Mouse (Mus musculus) bone marrow macrophage, adult 2 months (primary cell): ENCODE data around the gene Bcan. TPM values are rescaled to one million over a fixed set of nuclear protein-coding genes. Genes with fewer than 3 reads are reported as not detected.
A peak's percentile ranks its signal among the peaks of the same experiment; 100 is the strongest.

ENCODE experiments used
- H3K27ac ChIP-seq: 2 replicates; pipeline ENCODE4 v1.5.1; 2012; ENCODE audit warnings: low read depth, low read length; ENCODE audit not compliant: insufficient read depth
- H3K4me1 ChIP-seq: 2 replicates; pipeline ENCODE4 v1.6.1; 2012; ENCODE audit warnings: low read length; ENCODE audit not compliant: control insufficient read depth, insufficient read depth
- H3K4me3 ChIP-seq: 2 replicates; pipeline ENCODE4 v1.5.1; 2012; ENCODE audit warnings: mild to moderate bottlenecking, low read length, moderate library complexity; ENCODE audit not compliant: insufficient read depth
- CTCF ChIP-seq: IDR thresholded peaks from 2 replicates; pipeline ENCODE4 v1.5.1; 2012; ENCODE audit warnings: low read depth, mild to moderate bottlenecking, low read length, moderate library complexity
- POLR2A ChIP-seq: IDR thresholded peaks from 2 replicates; pipeline ENCODE4 v1.6.1; 2012; ENCODE audit warnings: mild to moderate bottlenecking, low read depth, low read length, borderline replicate concordance
- polyA plus RNA-seq: library from polyadenylated mRNA; stranded (reverse); fragments of >200 nt; gene quantifications from 2 replicates; pipeline ENCODE4 v1.2.4, GENCODE M21; 2012; ENCODE audit not compliant: missing spikeins, insufficient read depth, insufficient read length

Bcan gene
- polyA plus RNA-seq, 1 experiment, result not detected

DNA sequence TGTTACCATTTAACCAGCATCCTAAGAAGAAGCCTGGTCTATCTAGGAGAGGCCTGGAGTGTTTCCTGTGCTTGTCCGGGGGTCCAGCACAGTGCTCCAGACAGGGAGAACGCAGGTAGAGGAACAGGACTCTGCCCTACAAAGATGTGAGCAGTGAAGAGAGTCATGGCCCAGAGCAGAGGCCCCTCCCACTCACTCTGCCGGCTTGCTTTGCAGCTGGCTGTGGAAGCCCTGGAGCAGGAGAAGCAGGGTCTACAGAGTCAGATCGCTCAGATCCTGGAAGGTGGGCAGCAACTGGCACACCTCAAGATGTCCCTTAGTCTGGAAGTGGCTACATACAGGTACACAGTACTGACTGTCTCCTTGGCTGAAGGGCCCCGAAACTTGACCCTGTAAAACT lies 27.3 kb downstream of the Bcan start:
- no peak for TF ChIP-seq POLR2A
- no peak for TF ChIP-seq CTCF

DNA sequence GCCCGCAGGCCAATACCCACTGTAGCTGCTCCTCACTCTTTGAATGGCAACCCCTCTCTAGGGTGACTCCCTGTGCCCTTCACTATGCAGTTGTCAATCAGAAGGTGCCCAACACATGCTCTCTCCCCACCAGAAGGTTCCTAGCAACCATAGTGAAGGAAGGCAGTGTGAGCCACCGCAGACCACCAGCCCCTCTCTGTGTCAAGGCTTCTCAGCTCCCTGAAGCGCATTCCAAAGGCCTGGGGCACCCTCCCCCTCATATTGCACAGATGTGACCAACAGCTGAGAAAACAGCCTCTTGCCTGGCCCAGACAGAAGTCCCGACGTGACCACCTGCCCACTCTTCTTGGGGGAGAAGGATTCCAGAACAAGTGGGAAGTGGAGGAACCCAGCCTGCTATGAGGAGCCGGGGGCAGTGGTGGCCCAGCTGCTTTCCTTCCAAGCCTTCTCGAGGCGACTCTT lies 27.8 kb downstream of the Bcan start:
- no peak overlapping the region for H3K27ac ChIP-seq
- TF ChIP-seq CTCF (no peak), POLR2A (no peak)
- H3K4me3 ChIP-seq, result 0 out of 2 replicates have a peak overlapping the region, but pooled peaks have one; percentile 41
- H3K4me1 ChIP-seq, result no peaks in the 10 kb centered on the region

More for the DNA sequence above, 27.3 kb downstream of the Bcan start:
- Histone ChIP-seq H3K4me1 (no peaks in the 10 kb centered on the region), H3K4me3 (no peak overlapping the region), H3K27ac (no peak overlapping the region)

DNA sequence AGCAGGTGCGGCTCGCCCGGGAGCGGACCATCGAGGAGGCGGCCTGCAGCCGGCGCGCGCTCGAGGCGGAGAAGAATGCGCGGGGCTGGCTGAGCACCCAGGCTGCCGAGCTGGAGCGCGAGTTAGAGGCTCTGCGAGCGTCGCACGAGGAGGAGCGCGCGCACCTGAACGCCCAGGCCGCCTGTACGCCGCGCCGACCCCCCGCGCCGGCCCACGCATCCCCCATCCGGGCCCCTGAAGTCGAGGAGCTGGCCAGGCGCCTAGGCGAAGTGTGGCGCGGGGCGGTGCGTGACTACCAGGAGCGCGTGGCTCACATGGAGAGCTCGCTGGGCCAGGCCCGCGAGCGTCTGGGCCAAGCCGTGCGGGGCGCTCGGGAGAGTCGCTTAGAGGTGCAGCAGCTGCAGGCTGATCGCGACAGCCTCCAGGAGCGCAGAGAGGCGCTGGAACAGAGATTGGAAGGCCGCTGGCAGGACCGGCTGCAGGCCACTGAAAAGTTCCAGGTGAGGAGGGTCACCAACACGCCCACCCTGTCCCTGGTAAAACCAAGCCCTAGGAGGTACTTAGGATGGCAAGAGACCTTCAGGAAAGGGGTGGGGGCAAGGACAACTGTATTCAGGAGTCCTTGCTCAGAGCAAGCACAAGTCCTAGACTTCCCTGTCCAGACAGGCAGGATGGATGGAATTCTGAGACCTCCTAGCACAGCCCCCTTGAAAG lies 28.4 kb downstream of the Bcan start:
- no peak for TF ChIP-seq CTCF
- no peak for TF ChIP-seq POLR2A
- Histone ChIP-seq H3K4me3 (peak overlapping the region; percentile 41), H3K4me1 (no peaks in the 10 kb centered on the region), H3K27ac (no peak overlapping the region)

DNA sequence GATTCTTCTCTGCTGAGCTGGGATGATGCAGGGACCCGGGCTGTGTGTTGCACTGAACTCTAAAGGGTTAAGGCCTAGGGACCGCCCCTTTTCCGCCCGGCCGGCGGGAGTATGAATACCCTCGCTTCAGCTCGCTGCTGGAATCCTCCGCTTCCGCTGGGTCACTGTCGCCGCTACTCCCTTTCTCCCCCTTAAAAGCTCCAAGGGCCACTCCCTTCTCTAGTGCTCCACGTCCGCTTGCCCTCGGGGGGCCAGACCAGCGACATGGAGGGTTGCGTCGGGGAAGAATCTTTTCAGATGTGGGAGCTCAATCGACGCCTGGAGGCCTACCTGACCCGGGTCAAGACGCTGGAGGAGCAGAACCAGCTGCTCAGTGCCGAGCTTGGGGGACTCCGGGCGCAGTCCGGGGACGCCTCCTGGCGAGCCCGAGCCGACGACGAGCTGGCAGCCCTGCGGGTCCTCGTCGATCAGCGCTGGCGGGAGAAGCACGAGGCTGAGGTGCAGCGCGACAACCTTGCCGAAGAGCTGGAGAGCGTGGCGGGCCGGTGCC lies 29.0 kb downstream of the Bcan start, which contains the start of gene Nes:
TSS of gene Nes (plus strand) at position 140 of the 550 bp plus-strand sequence.
- H3K4me3 ChIP-seq, result peak within 1 kb of the TSS; percentile 41

DNA sequence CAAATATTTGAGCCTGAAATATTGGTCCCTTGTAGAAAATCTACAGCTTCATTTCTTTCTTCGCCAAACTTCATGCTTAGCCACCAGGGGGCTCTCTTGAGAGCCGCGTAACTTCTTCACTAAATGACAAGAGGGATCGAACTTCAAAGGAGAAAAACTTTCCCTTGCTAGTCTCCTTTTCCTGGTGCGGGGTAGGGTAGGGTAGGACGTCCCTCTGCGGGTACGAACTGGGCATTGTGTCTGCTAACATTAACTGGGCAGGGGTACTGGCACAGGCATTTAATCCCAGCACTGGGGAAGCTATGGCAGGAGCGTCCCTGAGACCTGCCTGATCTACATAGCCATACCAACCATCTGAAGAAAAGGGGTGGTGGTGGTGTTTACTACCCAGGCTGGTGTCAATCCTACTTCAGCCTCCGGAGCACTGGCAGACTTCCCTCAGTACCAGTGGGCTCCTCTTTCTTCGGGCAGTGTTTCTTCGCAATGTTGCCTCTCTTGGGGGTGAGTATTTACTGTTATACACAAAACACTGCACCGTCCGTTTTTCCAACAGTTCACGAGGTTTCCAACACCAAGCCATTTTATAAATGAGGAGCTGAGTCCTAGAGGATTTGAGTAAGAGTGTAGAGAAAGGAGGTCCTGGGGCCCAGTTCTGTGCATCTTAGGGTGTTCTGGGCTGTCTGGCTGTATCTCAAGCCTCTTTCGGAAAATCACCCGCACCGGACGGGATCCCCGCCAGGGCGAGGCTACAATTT lies 29.7 kb downstream of the Bcan start:
- no peaks in the 10 kb centered on the region for H3K4me1 ChIP-seq
- no peak for TF ChIP-seq CTCF
- H3K4me3 ChIP-seq, result peak overlapping the region; percentile 41
- H3K27ac ChIP-seq, result no peak overlapping the region

More for the DNA sequence above, 29.0 kb downstream of the Bcan start, which contains the start of gene Nes:
- Histone ChIP-seq H3K4me1 (no peaks in the 10 kb centered on the region), H3K27ac (no peak within 1 kb of the TSS)
- TF ChIP-seq POLR2A (no peak), CTCF (no peak)

DNA sequence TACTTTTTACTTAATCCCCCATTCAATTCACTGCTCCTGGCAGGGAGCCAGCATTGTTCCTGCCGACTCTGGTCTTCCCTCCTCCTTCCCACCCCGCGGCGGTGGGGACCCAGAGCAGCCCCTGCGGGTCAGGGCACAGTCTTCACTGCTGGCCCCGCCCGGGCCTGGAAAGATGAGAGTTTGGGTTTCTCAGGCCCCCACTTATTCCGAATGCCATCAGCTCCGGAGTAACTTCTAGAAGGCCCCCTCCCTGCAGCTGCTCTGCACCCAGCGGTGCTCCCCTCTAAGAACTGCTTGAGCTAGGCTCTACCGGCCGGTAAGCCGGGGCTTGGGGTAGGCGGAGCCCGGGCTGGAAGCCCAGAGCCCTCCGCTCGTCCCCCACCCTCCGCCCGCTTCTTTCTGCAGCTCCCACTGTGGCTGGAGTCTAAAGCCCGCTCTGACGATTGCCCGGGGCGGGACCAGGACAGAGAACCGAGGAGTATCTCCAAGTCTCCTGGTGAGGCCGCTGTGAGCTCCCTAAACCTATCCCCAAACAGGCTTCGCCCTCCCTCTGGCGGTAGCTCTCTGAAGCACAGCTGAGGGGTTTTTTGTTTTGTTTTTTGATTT lies 39.3 kb downstream of the Bcan start:
- peak overlapping the region; percentile 51 for H3K4me3 ChIP-seq
- peak; percentile 70 for TF ChIP-seq CTCF
- TF ChIP-seq POLR2A, result no peak
- H3K27ac ChIP-seq, result no peak overlapping the region
- H3K4me1 ChIP-seq, result peaks cover 2% of the 10 kb centered on the region; the same call in 1 of the 2 replicates

DNA sequence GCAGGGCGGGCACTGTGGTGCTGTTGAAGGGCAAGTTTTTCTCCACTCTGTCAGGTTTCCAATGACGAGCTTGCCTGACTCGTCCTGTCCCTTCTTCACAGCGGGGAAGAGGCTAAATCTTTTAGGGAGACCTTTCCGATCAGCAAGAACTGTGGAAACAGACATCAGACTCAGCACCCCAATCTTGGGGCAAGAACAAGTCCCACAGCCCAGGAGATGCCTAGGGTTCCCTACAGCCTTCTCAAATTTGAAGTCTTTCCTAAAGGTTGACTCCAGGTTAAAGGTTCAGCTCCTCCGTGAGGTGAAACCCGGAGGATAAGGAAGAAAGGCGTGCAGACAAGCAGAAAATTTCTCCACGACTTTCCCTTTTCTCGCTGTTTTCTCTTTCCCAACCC lies 39.8 kb downstream of the Bcan start:
- Histone ChIP-seq H3K27ac (no peak overlapping the region), H3K4me3 (peak overlapping the region; percentile 51), H3K4me1 (peaks cover 2% of the 10 kb centered on the region; the same call in 1 of the 2 replicates)
- TF ChIP-seq POLR2A (no peak), CTCF (no peak)

DNA sequence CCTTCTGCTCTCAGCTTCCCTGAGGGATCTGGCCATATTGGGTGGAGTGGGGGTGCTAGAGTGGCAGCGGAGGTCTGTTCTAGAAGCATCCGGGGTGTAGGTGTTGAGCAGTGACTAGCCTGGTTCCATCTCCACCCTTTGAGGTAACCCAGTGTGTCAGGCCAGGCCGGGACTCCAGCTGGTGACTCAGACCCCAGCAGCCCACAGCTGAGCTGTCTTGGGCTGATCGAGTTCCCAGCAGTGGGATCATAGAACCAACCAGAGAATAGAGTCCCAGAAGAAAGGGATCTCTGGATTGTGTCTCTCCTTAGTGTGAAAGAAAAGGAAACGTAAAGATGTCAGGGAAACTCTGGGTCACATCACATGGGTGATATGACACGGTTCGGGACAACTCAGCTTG lies 40.7 kb downstream of the Bcan start:
- H3K27ac ChIP-seq, result no peak overlapping the region
- H3K4me3 ChIP-seq, result no peak overlapping the region
- peaks cover 2% of the 10 kb centered on the region; the same call in 1 of the 2 replicates for H3K4me1 ChIP-seq
- no peak for TF ChIP-seq POLR2A
- no peak for TF ChIP-seq CTCF

DNA sequence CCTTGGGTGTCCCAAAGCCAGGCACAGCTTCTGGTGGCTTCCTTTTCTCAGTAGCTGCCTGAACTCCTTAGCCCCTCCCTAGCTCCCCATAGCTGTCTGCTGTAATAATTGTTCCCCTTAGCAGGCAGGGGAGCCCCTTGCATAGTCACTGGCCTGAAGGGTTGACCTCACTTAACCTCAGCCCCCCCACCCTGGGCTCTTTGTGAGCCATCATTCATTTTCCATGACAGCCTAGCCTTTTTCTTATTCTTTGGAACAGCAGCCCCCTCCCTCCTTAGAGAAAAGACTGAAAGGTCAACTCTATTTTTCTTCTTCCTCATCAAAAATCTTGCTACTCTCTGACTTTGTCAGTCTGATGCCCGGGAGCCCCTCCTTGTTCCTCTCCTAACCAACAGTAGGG lies 41.1 kb downstream of the Bcan start:
- H3K4me3 ChIP-seq, result no peak overlapping the region
- no peak overlapping the region for H3K27ac ChIP-seq
- TF ChIP-seq POLR2A (no peak), CTCF (no peak)
- H3K4me1 ChIP-seq, result peaks cover 2% of the 10 kb centered on the region; the same call in 1 of the 2 replicates

DNA sequence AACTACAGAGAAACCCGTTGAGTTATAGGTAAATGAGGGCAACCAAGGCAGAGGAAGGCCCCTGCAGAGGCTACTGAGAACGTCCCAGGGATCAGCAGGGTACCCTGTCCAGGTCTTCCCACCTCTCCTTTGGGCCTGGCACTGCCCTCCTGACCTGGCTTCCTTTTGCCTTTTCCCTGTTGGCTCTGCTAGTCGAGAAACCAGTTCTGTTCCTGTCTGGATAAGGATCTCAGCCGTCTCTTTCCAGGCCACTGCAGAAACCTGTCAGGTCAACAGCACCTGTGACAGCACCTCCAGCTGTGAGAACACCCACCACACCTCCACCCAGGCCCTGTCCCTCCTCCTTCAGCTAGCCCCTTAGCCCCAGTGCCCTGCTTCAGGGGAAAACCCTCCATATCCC lies 41.6 kb downstream of the Bcan start:
- TF ChIP-seq CTCF (no peak), POLR2A (no peak)
- H3K4me1 ChIP-seq, result peaks cover 2% of the 10 kb centered on the region; the same call in 1 of the 2 replicates

More for the DNA sequence above, 41.6 kb downstream of the Bcan start:
- H3K27ac ChIP-seq, result no peak overlapping the region
- no peak overlapping the region for H3K4me3 ChIP-seq
